Mouse (Mus musculus): ENCODE results near the gene Bicral. TPM values are rescaled to one million over a fixed set of nuclear protein-coding genes. Genes with fewer than 3 reads are reported as not detected.
A peak's percentile ranks its signal among the peaks of the same experiment; 100 is the strongest.

Bicral gene
- polyA plus RNA-seq, 1 experiment from 2014 or later = 8.3 TPM

- no peaks in the 10 kb centered on the region for H3K27me3 ChIP-seq (replicated peaks)
- no peak overlapping the region for H3K9ac ChIP-seq (replicated peaks)
- no peak overlapping the region for H3K4me2 ChIP-seq
- WGBS = 80% methylated on average over 7 of the region's 7 CpGs
- no peaks in the 10 kb centered on the region for H3K36me3 ChIP-seq
- no peak for ATAC-seq (ENCODE audit: low FRiP score)
- H3K4me1 ChIP-seq = peaks cover 4% of the 10 kb centered on the region; the same call in 1 of the 2 replicates
- H3K9me3 ChIP-seq (replicated peaks) = no peaks in the 10 kb centered on the region
- no peak overlapping the region for H3K27ac ChIP-seq (replicated peaks)
- H3K4me3 ChIP-seq (replicated peaks) = no peak overlapping the region
Measured at GRCm38 (mm10) chr17:46872806-46873205, 14.5 kb upstream of the Bicral start.

- Histone ChIP-seq H3K4me3 (replicated peaks) (no peak overlapping the region), H3K9ac (replicated peaks) (no peak overlapping the region), H3K4me2 (no peak overlapping the region), H3K9me3 (replicated peaks) (no peaks in the 10 kb centered on the region), H3K27me3 (replicated peaks) (no peaks in the 10 kb centered on the region), H3K27ac (replicated peaks) (no peak overlapping the region), H3K4me1 (peaks cover 4% of the 10 kb centered on the region; the same call in 1 of the 2 replicates), H3K36me3 (no peaks in the 10 kb centered on the region)
- no peak for ATAC-seq (ENCODE audit: low FRiP score)
- 69% methylated on average over 1 of the region's 1 CpGs for WGBS
Measured at GRCm38 (mm10) chr17:46870913-46871312, 12.6 kb upstream of the Bicral start.

- no peak for ATAC-seq (ENCODE audit: low FRiP score)
- no peak overlapping the region for H3K9ac ChIP-seq (replicated peaks)
- no peak overlapping the region for H3K4me3 ChIP-seq (replicated peaks)
- H3K4me1 ChIP-seq = peaks cover 4% of the 10 kb centered on the region; the same call in 1 of the 2 replicates
- H3K4me2 ChIP-seq = no peak overlapping the region
- no peaks in the 10 kb centered on the region for H3K27me3 ChIP-seq (replicated peaks)
- 98% methylated on average over 5 of the region's 5 CpGs for WGBS
- H3K36me3 ChIP-seq = no peaks in the 10 kb centered on the region
- H3K9me3 ChIP-seq (replicated peaks) = no peaks in the 10 kb centered on the region
- H3K27ac ChIP-seq (replicated peaks) = no peak overlapping the region
Measured at GRCm38 (mm10) chr17:46870204-46870798, 12.0 kb upstream of the Bicral start.

- no peak for ATAC-seq (ENCODE audit: low FRiP score)
- WGBS = 93% methylated on average over 12 of the region's 12 CpGs
- H3K4me3 ChIP-seq (replicated peaks) = no peak overlapping the region
Measured at GRCm38 (mm10) chr17:46866836-46867235, 8.6 kb upstream of the Bicral start.

DNA sequence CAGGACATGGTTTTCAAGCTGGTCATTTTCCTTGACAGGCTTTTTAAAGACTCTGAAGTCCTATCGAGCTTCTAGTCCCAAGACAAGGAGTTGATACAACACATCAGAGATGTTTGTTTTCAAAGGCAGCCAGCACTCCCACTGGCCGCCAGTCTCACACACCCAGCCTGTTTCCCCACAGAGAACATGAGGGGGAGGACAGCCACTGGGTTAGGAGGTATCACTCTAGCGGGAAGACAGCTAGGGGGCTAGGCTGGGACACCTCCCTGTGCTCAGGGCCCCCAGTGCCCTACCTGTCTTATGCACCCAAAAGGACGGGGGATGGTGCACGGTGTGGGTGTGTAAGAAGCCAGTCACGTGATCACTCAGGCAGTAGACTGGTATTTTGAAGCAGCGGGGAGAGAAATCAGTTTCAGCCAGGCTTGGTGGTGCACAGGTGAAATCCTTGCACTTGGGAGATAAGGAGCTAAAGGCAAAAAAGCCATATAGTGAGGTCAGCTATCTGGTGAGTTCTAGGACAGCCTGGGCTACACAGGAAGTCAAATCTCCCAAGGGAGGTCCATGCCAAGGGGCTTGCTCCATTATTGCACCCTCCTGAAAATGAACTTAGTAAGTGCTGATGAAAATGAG lies 6.4 kb upstream of the Bicral start:
- no peaks in the 10 kb centered on the region for H3K9me3 ChIP-seq (replicated peaks)
- no peak for ATAC-seq (ENCODE audit: low FRiP score)
- H3K4me3 ChIP-seq (replicated peaks) = no peak overlapping the region
- H3K9ac ChIP-seq (replicated peaks) = no peak overlapping the region
- H3K27me3 ChIP-seq (replicated peaks) = no peaks in the 10 kb centered on the region
- no peak overlapping the region for H3K4me2 ChIP-seq
- no peaks in the 10 kb centered on the region for H3K36me3 ChIP-seq
- peaks cover 8% of the 10 kb centered on the region; the same call in 1 of the 2 replicates for H3K4me1 ChIP-seq
- no peak overlapping the region for H3K27ac ChIP-seq (replicated peaks)
- 81% methylated on average over 7 of the region's 7 CpGs for WGBS

More at GRCm38 (mm10) chr17:46866836-46867235, 8.6 kb upstream of the Bicral start:
- Histone ChIP-seq H3K9ac (replicated peaks) (no peak overlapping the region), H3K36me3 (no peaks in the 10 kb centered on the region), H3K27ac (replicated peaks) (no peak overlapping the region), H3K27me3 (replicated peaks) (no peaks in the 10 kb centered on the region), H3K4me2 (no peak overlapping the region), H3K4me1 (no peaks in the 10 kb centered on the region), H3K9me3 (replicated peaks) (no peaks in the 10 kb centered on the region)

DNA sequence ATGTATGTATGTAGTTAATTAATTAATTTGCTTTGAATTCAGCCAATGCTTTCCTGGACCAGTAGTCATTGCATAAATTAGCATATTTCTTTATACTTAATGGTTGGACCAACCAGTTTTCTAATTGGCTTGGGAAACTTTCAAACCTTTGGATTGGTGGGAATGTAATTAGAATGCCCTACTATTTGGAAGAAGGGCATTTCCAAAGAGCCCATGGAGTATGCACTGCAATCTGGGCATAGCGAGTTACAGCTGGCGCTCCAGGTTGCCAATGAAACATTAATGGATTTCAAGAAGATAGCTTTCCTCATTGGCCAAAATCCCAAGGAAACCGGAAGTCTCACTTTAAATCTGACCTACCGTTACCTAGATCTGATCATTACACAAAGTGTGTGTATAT lies 1.8 kb upstream of the Bicral start:
- peaks cover 20% of the 10 kb centered on the region for H3K4me1 ChIP-seq
- no peak overlapping the region for H3K4me2 ChIP-seq
- no peaks in the 10 kb centered on the region for H3K27me3 ChIP-seq (replicated peaks)
- no peak overlapping the region for H3K9ac ChIP-seq (replicated peaks)
- H3K36me3 ChIP-seq = no peaks in the 10 kb centered on the region
- H3K27ac ChIP-seq (replicated peaks) = no peak overlapping the region; the same call in 1 of the 2 replicates
- no peak overlapping the region for H3K4me3 ChIP-seq (replicated peaks)
- WGBS = 39% methylated on average over 4 of the region's 4 CpGs
- H3K9me3 ChIP-seq (replicated peaks) = no peaks in the 10 kb centered on the region
- ATAC-seq (ENCODE audit: low FRiP score) = no peak

GRCm38 (mm10) chr17:46858749-46859444 lies 615 bp upstream of the Bicral start:
- 17% methylated on average over 9 of the region's 9 CpGs for WGBS
- peak overlapping the region; percentile 100 for H3K27ac ChIP-seq (replicated peaks)
- peaks cover 32% of the 10 kb centered on the region for H3K4me1 ChIP-seq
- peak overlapping the region; percentile 92 for H3K4me3 ChIP-seq (replicated peaks)
- ATAC-seq (ENCODE audit: low FRiP score) = no peak
- H3K9ac ChIP-seq (replicated peaks) = peak overlapping the region; percentile 100
- H3K36me3 ChIP-seq = no peaks in the 10 kb centered on the region
- no peaks in the 10 kb centered on the region for H3K9me3 ChIP-seq (replicated peaks)
- H3K27me3 ChIP-seq (replicated peaks) = no peaks in the 10 kb centered on the region
- peak overlapping the region; percentile 64 for H3K4me2 ChIP-seq

GRCm38 (mm10) chr17:46857361-46857902 lies 850 bp downstream of the Bicral start:
- 0% methylated on average over 16 of the region's 52 CpGs for WGBS
- Histone ChIP-seq H3K4me1 (peaks cover 44% of the 10 kb centered on the region), H3K36me3 (no peaks in the 10 kb centered on the region), H3K27ac (replicated peaks) (peak overlapping the region; percentile 100), H3K9ac (replicated peaks) (peak overlapping the region; percentile 100), H3K4me2 (peak overlapping the region; percentile 64), H3K9me3 (replicated peaks) (no peaks in the 10 kb centered on the region), H3K27me3 (replicated peaks) (no peaks in the 10 kb centered on the region), H3K4me3 (replicated peaks) (peak overlapping the region; percentile 92)
- ATAC-seq (ENCODE audit: low FRiP score) = peak; percentile 78

- peak overlapping the region; percentile 100 for H3K9ac ChIP-seq (replicated peaks)
- peaks cover 44% of the 10 kb centered on the region for H3K4me1 ChIP-seq
- no peaks in the 10 kb centered on the region for H3K36me3 ChIP-seq
- no peaks in the 10 kb centered on the region for H3K27me3 ChIP-seq (replicated peaks)
- peak overlapping the region; percentile 64 for H3K4me2 ChIP-seq
- H3K4me3 ChIP-seq (replicated peaks) = peak overlapping the region; percentile 92
- ATAC-seq (ENCODE audit: low FRiP score) = peak; percentile 29; the same call in 1 of the 2 replicates
- under 1% methylated on average over 84 of the region's 87 CpGs for WGBS
- peak overlapping the region; percentile 100 for H3K27ac ChIP-seq (replicated peaks)
- H3K9me3 ChIP-seq (replicated peaks) = no peaks in the 10 kb centered on the region
Measured at GRCm38 (mm10) chr17:46856471-46857360, 1.6 kb downstream of the Bicral start.

- H3K4me1 ChIP-seq = peaks cover 44% of the 10 kb centered on the region
- no peaks in the 10 kb centered on the region for H3K9me3 ChIP-seq (replicated peaks)
- H3K4me2 ChIP-seq = peak overlapping the region; percentile 64
- H3K27ac ChIP-seq (replicated peaks) = peak overlapping the region; percentile 100
- no peaks in the 10 kb centered on the region for H3K36me3 ChIP-seq
- ATAC-seq (ENCODE audit: low FRiP score) = no peak
- peak overlapping the region; percentile 100 for H3K9ac ChIP-seq (replicated peaks)
- peak overlapping the region; percentile 92 for H3K4me3 ChIP-seq (replicated peaks)
- WGBS = 12% methylated on average over 4 of the region's 4 CpGs
- H3K27me3 ChIP-seq (replicated peaks) = no peaks in the 10 kb centered on the region
Measured at GRCm38 (mm10) chr17:46856107-46856388, 2.2 kb downstream of the Bicral start.

Measured in neural tube, embryonic 15.5 days (tissue).